In genomic region chr1:172027010-172027808, GRCm38 (mm10) we compare ENCODE assay signal across 8 mouse cellular contexts. TPM values are rescaled to one million over a fixed set of nuclear protein-coding genes. Genes with fewer than 3 reads are reported as not detected.
DNase-seq lines count a peak whose midpoint lies in the region; ATAC-seq lines count a peak whose summit lies in the region.

No protein-coding gene starts in this region.

- peak overlapping the region; percentile 95 for H3K27ac ChIP-seq in limb, embryonic 10.5 days
- peak overlapping the region; percentile 97 for H3K27ac ChIP-seq in midbrain, embryonic 12.5 days (replicated peaks)

- 0 out of 2 replicates have a peak, but pooled peaks cover 6% of the 10 kb centered on the region for H3K27me3 ChIP-seq in limb, embryonic 10.5 days (ENCODE audit: low read depth, poor library complexity, severe bottlenecking)
- H3K27me3 ChIP-seq in midbrain, embryonic 12.5 days: no peaks in the 10 kb centered on the region

- 1% methylated on average over 44 of the region's 54 CpGs for WGBS in limb, embryonic 10.5 days
- 1% methylated on average over 43 of the region's 54 CpGs for WGBS in midbrain, embryonic 12.5 days

- H3K4me3 ChIP-seq in limb, embryonic 10.5 days: peak overlapping the region; percentile 80
- H3K4me3 ChIP-seq in midbrain, embryonic 12.5 days: peak overlapping the region; percentile 92

- H3K9me3 ChIP-seq in limb, embryonic 10.5 days (replicated peaks): no peaks in the 10 kb centered on the region
- no peaks in the 10 kb centered on the region for H3K9me3 ChIP-seq in midbrain, embryonic 12.5 days

- H3K9ac ChIP-seq in midbrain, embryonic 12.5 days (replicated peaks): peak overlapping the region; percentile 93

- peak; percentile 89 for ATAC-seq in midbrain, embryonic 12.5 days (ENCODE audit: low FRiP score, low read depth)
- ATAC-seq in erythroid progenitor cell, adult 5-6 weeks (replicated peaks; ENCODE audit: low FRiP score, poor library complexity, severe bottlenecking): no peak

- H3K4me1 ChIP-seq in limb, embryonic 10.5 days: peaks cover 45% of the 10 kb centered on the region
- H3K4me1 ChIP-seq in midbrain, embryonic 12.5 days: peaks cover 61% of the 10 kb centered on the region

- peak; percentile 94 for DNase-seq in adrenal gland, postnatal 14 days
- DNase-seq in embryo, embryonic 9.5 days (ENCODE audit: extremely low spot score): peak; percentile 96
- DNase-seq in heart, adult 18-20 months: peak; percentile 80 to 87
- DNase-seq in kidney, adult 18-20 months: peak; percentile 84
- DNase-seq in limb, embryonic 10.5 days (ENCODE audit: low spot score): peak; percentile 98
- DNase-seq in skeletal muscle tissue, adult 2 months (ENCODE audit: low read depth, low spot score): peak; percentile 69

- peak overlapping the region; percentile 81 for H3K4me2 ChIP-seq in midbrain, embryonic 12.5 days (replicated peaks)

- peaks cover 22% of the 10 kb centered on the region for H3K36me3 ChIP-seq in limb, embryonic 10.5 days
- peaks cover 7% of the 10 kb centered on the region for H3K36me3 ChIP-seq in midbrain, embryonic 12.5 days

RNA-seq across cellular contexts. Expression of gene Vangl2, which starts 1.0 kb away (rescaled TPM):
- total RNA-seq in adrenal gland, postnatal 14 days (2021): 4.6 and 6.8 TPM in 2 replicates
- total RNA-seq in heart, adult 18-20 months (2021): under 1 TPM; 0.77 to 0.95 TPM
- 28.3 and 29.9 TPM in 2 replicates for polyA plus RNA-seq in limb, embryonic 10.5 days (2016; fragmentation: Nextera tagmentation; extraction: Ambion mirVana)
- 56.9 and 60.9 TPM in 2 replicates for polyA plus RNA-seq in midbrain, embryonic 12.5 days (2016; fragmentation: Nextera tagmentation; extraction: Ambion mirVana)
- 0.84 and 1.1 TPM in 2 replicates for total RNA-seq in erythroid progenitor cell, adult 5-6 weeks (2015; ENCODE audit: low replicate concordance)
- 0.13 and 0.83 TPM in 2 replicates for total RNA-seq in erythroid progenitor cell, adult 5-6 weeks (2017; ENCODE audit: low replicate concordance)

RNA-seq across cellular contexts. Expression of gene Nhlh1, which starts 30.2 kb away (rescaled TPM):
- not detected in 2 replicates for total RNA-seq in adrenal gland, postnatal 14 days (2021)
- not detected for total RNA-seq in heart, adult 18-20 months (2021)
- not detected in 2 replicates for polyA plus RNA-seq in limb, embryonic 10.5 days (2016; fragmentation: Nextera tagmentation; extraction: Ambion mirVana)
- 11.1 and 11.5 TPM in 2 replicates for polyA plus RNA-seq in midbrain, embryonic 12.5 days (2016; fragmentation: Nextera tagmentation; extraction: Ambion mirVana)
- not detected in 2 replicates for total RNA-seq in erythroid progenitor cell, adult 5-6 weeks (2015; ENCODE audit: low replicate concordance)
- total RNA-seq in erythroid progenitor cell, adult 5-6 weeks (2017; ENCODE audit: low replicate concordance): not detected in 2 replicates

RNA-seq across cellular contexts. Expression of gene Copa, which starts 55.1 kb away (rescaled TPM):
- 161 TPM in 2 replicates for total RNA-seq in adrenal gland, postnatal 14 days (2021)
- total RNA-seq in heart, adult 18-20 months (2021): 100 to 1,000 TPM; 106 to 108 TPM
- polyA plus RNA-seq in limb, embryonic 10.5 days (2016; fragmentation: Nextera tagmentation; extraction: Ambion mirVana): 155 and 201 TPM in 2 replicates
- 219 and 220 TPM in 2 replicates for polyA plus RNA-seq in midbrain, embryonic 12.5 days (2016; fragmentation: Nextera tagmentation; extraction: Ambion mirVana)
- 44.9 and 67.4 TPM in 2 replicates for total RNA-seq in erythroid progenitor cell, adult 5-6 weeks (2015; ENCODE audit: low replicate concordance)
- total RNA-seq in erythroid progenitor cell, adult 5-6 weeks (2017; ENCODE audit: low replicate concordance): 41.3 and 47.1 TPM in 2 replicates

RNA-seq across cellular contexts. Expression of gene Ncstn, which starts 55.4 kb away (rescaled TPM):
- total RNA-seq in adrenal gland, postnatal 14 days (2021): 89.8 and 101 TPM in 2 replicates
- total RNA-seq in heart, adult 18-20 months (2021): 10 to 100 TPM; 39.5 to 43.8 TPM
- 83.4 and 95.9 TPM in 2 replicates for polyA plus RNA-seq in limb, embryonic 10.5 days (2016; fragmentation: Nextera tagmentation; extraction: Ambion mirVana)
- 123 and 128 TPM in 2 replicates for polyA plus RNA-seq in midbrain, embryonic 12.5 days (2016; fragmentation: Nextera tagmentation; extraction: Ambion mirVana)
- 43.2 and 52.0 TPM in 2 replicates for total RNA-seq in erythroid progenitor cell, adult 5-6 weeks (2015; ENCODE audit: low replicate concordance)
- 14.7 and 16.4 TPM in 2 replicates for total RNA-seq in erythroid progenitor cell, adult 5-6 weeks (2017; ENCODE audit: low replicate concordance)
